Mouse (Mus musculus) CD4-positive naive resting alpha-beta T cell, adult 57 days (primary cell): ENCODE results near the gene Ccl20. TPM values are rescaled to one million over a fixed set of nuclear protein-coding genes. Genes with fewer than 3 reads are reported as not detected.

Source experiments
- total RNA-seq: library from RNA; stranded (reverse); gene quantifications from one replicate; pipeline ENCODE4 v1.2.4, GENCODE M21; 2023

Ccl20 gene
- not detected for total RNA-seq

GRCm38 (mm10) chr1:83116447-83117137 lies at the start of gene Ccl20:
Gene Ccl20, plus strand, starts transcription at chr1:83116766.

GRCm38 (mm10) chr1:83159603-83160002 lies 43.0 kb downstream of the Ccl20 start, which contains the start of gene Daw1:
Gene Daw1, plus strand, starts transcription at chr1:83159752.

Other genes starting within 250 kb of the Ccl20 start
- gene A030005L19Rik, start 203.4 kb upstream of the Ccl20 start, total RNA-seq = 5.9 TPM
- 0.77 TPM for gene A030014E15Rik, start 191.8 kb upstream of the Ccl20 start, total RNA-seq
- gene Gm6217, start 185.4 kb upstream of the Ccl20 start, total RNA-seq = not detected
- not detected for gene A030003K21Rik, start 173.4 kb upstream of the Ccl20 start, total RNA-seq
- not detected for gene Gm7544, start 160.8 kb upstream of the Ccl20 start, total RNA-seq
- not detected for gene Gm47955, start 156.5 kb upstream of the Ccl20 start, total RNA-seq
- not detected for gene Gm47959, start 116.2 kb upstream of the Ccl20 start, total RNA-seq
- gene Slc19a3, start 78.3 kb upstream of the Ccl20 start, total RNA-seq = not detected
- not detected for gene Krtap28-10, start 74.3 kb upstream of the Ccl20 start, total RNA-seq
- gene Gm47969, start 71.8 kb upstream of the Ccl20 start, total RNA-seq = not detected
- not detected for gene A030005K14Rik, start 57.4 kb upstream of the Ccl20 start, total RNA-seq
- not detected for gene Krtap28-13, start 55.8 kb upstream of the Ccl20 start, total RNA-seq
- gene Daw1, start 43.0 kb downstream of the Ccl20 start, total RNA-seq = not detected